Mouse (Mus musculus) hindbrain, embryonic 11.5 days (tissue): ENCODE data around the gene Ruvbl2. TPM values are rescaled to one million over a fixed set of nuclear protein-coding genes. Genes with fewer than 3 reads are reported as not detected.
A peak's percentile ranks its signal among the peaks of the same experiment; 100 is the strongest.
"Not testable (repeated sequence)": the region's sequence is repeated elsewhere in the genome, so short reads cannot be mapped to it uniquely, and the experiment has no call there.

Experiments
- ATAC-seq: fragments of 200-750 bp; cut with Nextera tagmentation; 2 replicates; pipeline ENCODE4 v1.8.0; 2017; ENCODE audit warnings: mild to moderate bottlenecking, moderate TSS enrichment, moderate library complexity; ENCODE audit not compliant: low FRiP score
- DNase-seq: peaks from one replicate; pipeline ENCODE4 v3.0.0-alpha.2; 2015; ENCODE audit warnings: low spot score
- H3K27ac ChIP-seq: fragments of 300-500 bp; sonication (generic); 2 replicates; pipeline ENCODE4 v1.5.1; 2014; ENCODE audit warnings: mild to moderate bottlenecking, low read depth, low read length
- H3K27me3 ChIP-seq: fragments of 300-500 bp; sonication (generic); 2 replicates; pipeline ENCODE4 v1.6.1; 2014; ENCODE audit warnings: mild to moderate bottlenecking, low read length, moderate library complexity, mixed read lengths; ENCODE audit not compliant: control insufficient read depth, insufficient read depth
- H3K36me3 ChIP-seq: fragments of 300-500 bp; sonication (generic); 2 replicates; pipeline ENCODE4 v1.6.1; 2014; ENCODE audit warnings: mild to moderate bottlenecking, low read length, moderate library complexity, mixed read lengths; ENCODE audit not compliant: control insufficient read depth, insufficient read depth
- H3K4me1 ChIP-seq: fragments of 300-500 bp; sonication (generic); replicated peaks from 2 replicates; pipeline ENCODE4 v1.6.1; 2014; ENCODE audit warnings: low read length, mixed read lengths; ENCODE audit not compliant: control insufficient read depth, insufficient read depth
- H3K4me2 ChIP-seq: fragments of 300-500 bp; sonication (generic); replicated peaks from 2 replicates; pipeline ENCODE4 v1.6.1; 2014; ENCODE audit warnings: mild to moderate bottlenecking, low read depth, low read length
- H3K4me3 ChIP-seq: fragments of 300-500 bp; sonication (generic); 2 replicates; pipeline ENCODE4 v1.5.1; 2014; ENCODE audit warnings: low read depth, low read length
- H3K9ac ChIP-seq: fragments of 300-500 bp; sonication (generic); 2 replicates; pipeline ENCODE4 v1.6.1; 2014; ENCODE audit warnings: low read depth, low read length
- H3K9me3 ChIP-seq: fragments of 300-500 bp; sonication (generic); 2 replicates; pipeline ENCODE4 v1.6.1; 2016; ENCODE audit warnings: low read length; ENCODE audit not compliant: control insufficient read depth
- WGBS: fragments of 180-500 bp; shearing (Covaris S2); extraction: QIAGEN DNeasy Blood & Tissue Kit; methylation state at CpG from one replicate; pipeline ENCODE4 v1.1.7; 2014; 5-methylcytosine and 5-hydroxymethylcytosine counted together
- polyA plus RNA-seq: library from polyadenylated mRNA; unstranded; fragments of >200 nt; fragmentation: Nextera tagmentation; extraction: Ambion mirVana; gene quantifications from 2 replicates; pipeline ENCODE4 v1.2.1, GENCODE M21; 2014

Gene Ruvbl2
- polyA plus RNA-seq, 1 experiment from 2014 or later: 178 TPM

DNA sequence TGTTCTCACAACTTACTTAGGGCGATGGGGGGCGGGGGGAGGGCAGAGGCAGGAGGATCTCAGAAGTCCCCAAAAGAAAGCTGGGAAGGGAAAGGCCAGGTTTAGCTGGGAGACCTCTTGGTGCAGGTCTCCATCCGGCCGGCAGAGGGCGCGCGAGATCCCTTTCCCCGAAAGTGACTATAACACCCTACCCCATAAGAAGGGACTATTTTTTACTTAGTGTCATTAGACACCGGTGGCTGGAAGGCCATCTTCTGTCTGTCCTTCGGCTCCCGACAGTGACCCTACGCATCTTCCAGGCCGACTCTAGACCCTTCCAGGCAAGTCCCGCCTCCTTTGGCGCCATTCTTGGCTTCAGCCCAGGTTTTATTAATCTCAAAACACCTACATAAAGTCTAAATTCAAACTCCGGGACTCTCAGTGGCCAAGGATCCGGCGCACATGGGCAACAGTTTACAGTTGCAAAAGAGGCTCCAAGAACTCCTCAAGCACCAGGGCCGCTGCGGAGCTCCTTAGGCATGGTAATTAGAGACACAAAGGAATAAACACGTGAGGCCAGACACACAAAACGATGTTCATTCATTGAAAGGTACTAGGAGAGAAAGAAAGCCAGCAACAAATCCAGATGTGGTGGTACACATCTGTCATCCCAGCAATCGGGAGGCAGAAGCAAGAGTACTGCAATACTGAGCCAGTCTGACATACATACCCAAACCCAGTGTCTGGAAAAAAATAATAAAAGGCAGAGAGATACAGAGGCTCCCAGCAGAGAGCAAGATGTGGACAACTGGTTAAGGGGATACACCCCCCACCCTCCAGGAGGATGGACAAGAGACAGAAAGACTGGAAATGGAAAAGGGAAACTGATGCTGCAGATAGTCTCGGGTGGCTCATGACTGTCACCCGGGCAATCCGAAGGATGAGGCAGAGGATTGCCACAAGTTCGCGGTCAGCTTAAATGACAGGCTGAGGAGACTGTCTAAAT lies 32.5 kb downstream of the Ruvbl2 start, which contains the start of gene Kcna7:
Kcna7 (plus strand) TSS at position 563 of the 985 bp plus-strand sequence.
- Histone ChIP-seq H3K4me2 (peak within 1 kb of the TSS; percentile 39), H3K9ac (no peak within 1 kb of the TSS; the same call in 1 of the 2 replicates), H3K27me3 (peaks cover 50% of the 10 kb centered on the region), H3K4me1 (no peaks in the 10 kb centered on the region; the same call in none of the 2 replicates), H3K27ac (no peak within 1 kb of the TSS), H3K36me3 (no peaks in the 10 kb centered on the region), H3K9me3 (no peaks in the 10 kb centered on the region), H3K4me3 (peak within 1 kb of the TSS; percentile 27)
- WGBS: 11% methylated on average over 28 of the region's 28 CpGs
- DNase-seq (peak; percentile 71), ATAC-seq (no peak)

GRCm38 (mm10) chr7:45403532-45404261 lies 34.2 kb downstream of the Ruvbl2 start:
- WGBS: 44% methylated on average over 6 of the region's 6 CpGs
- Histone ChIP-seq H3K4me3 (no peak overlapping the region), H3K4me2 (no peak overlapping the region), H3K4me1 (no peaks in the 10 kb centered on the region; the same call in none of the 2 replicates), H3K9me3 (no peaks in the 10 kb centered on the region), H3K27ac (no peak overlapping the region), H3K36me3 (no peaks in the 10 kb centered on the region), H3K27me3 (peaks cover 37% of the 10 kb centered on the region), H3K9ac (no peak overlapping the region)
- DNase-seq: peak; percentile 78
- ATAC-seq: no peak

DNA sequence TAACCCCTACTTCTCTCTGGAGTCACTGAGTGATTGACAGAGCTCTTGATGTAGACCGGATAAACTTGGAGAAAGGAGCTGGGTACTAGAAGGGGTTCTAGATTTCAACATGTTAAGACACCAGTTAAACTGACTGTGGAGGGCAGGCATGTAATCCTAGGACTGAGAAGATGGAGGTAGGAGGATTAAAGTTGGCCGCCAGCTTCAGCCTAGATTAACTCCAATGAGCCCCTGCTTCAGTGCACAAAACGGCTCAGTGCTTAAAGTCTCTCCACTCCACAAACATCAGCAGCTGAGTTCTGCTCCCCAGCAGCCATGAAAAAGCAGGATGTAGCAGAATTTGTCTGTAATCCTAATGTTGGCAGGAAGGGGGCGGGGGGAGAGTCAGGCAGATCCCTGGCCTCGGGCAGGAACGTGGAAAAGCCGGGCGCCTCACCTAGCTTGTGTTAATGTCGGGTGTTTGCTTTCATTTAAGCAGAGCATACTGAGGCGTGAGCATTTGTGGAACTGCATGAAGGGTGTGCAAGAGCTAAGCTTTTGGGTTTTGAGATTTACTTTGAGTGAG lies 36.3 kb downstream of the Ruvbl2 start:
- WGBS: 82% methylated on average over 10 of the region's 10 CpGs
- H3K9ac ChIP-seq: no peak overlapping the region
- H3K4me2 ChIP-seq: no peak overlapping the region

DNA sequence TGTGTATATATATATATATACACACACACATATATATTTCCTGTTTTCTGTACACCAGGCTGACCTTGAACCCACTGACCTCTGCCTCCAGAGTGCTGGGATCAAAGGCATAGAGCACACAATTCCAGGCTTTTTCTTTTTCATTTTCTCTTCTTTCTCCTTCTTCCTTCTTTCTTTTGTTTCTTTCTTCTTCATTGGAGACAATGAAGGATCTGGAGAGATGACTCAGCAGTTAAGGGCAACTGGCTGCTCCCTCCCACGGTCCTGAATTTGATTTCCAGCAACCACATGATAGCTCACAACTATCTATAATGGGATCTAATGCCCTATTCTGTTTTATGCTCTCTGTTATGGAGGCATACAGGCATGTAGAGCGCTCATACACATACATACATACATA lies 41.1 kb downstream of the Ruvbl2 start:
- Histone ChIP-seq H3K4me2 (no peak overlapping the region), H3K27me3 (no peaks in the 10 kb centered on the region), H3K4me1 (0 out of 2 replicates have a peak, but pooled peaks cover 3% of the 10 kb centered on the region), H3K9ac (no peak overlapping the region), H3K36me3 (no peaks in the 10 kb centered on the region), H3K9me3 (no peaks in the 10 kb centered on the region), H3K4me3 (no peak overlapping the region), H3K27ac (no peak overlapping the region)
- ATAC-seq: no peak
- 64% methylated on average over 2 of the region's 2 CpGs for WGBS
- no peak for DNase-seq

More for the DNA sequence above, 36.3 kb downstream of the Ruvbl2 start:
- Histone ChIP-seq H3K27me3 (peaks cover 16% of the 10 kb centered on the region), H3K36me3 (no peaks in the 10 kb centered on the region), H3K4me3 (no peak overlapping the region), H3K27ac (no peak overlapping the region), H3K9me3 (no peaks in the 10 kb centered on the region), H3K4me1 (no peaks in the 10 kb centered on the region; the same call in none of the 2 replicates)
- DNase-seq (no peak), ATAC-seq (no peak)

GRCm38 (mm10) chr7:45396337-45396775 lies 41.5 kb downstream of the Ruvbl2 start:
- not testable (repeated sequence) for H3K4me1 ChIP-seq, H3K9ac ChIP-seq, H3K27me3 ChIP-seq, H3K9me3 ChIP-seq, H3K36me3 ChIP-seq, DNase-seq, H3K27ac ChIP-seq
- WGBS: 5% methylated on average over 3 of the region's 3 CpGs
- ATAC-seq: peak; percentile 49; the same call in 1 of the 2 replicates
- peak overlapping the region; percentile 89 for H3K4me3 ChIP-seq
- peak overlapping the region; percentile 50 for H3K4me2 ChIP-seq

GRCm38 (mm10) chr7:45395578-45396336 lies 42.1 kb downstream of the Ruvbl2 start, which contains the start of gene Snrnp70:
Gene Snrnp70, minus strand, starts transcription at chr7:45395742.
- peaks cover 1% of the 10 kb centered on the region; the same call in 1 of the 2 replicates for H3K36me3 ChIP-seq
- under 1% methylated on average over 60 of the region's 60 CpGs for WGBS
- peak within 1 kb of the TSS; percentile 93 for H3K9ac ChIP-seq
- DNase-seq: peak; percentile 100
- peak within 1 kb of the TSS; percentile 94 for H3K4me2 ChIP-seq
- peak within 1 kb of the TSS; percentile 99 for H3K27ac ChIP-seq
- no peaks in the 10 kb centered on the region for H3K9me3 ChIP-seq
- no peaks in the 10 kb centered on the region for H3K27me3 ChIP-seq
- peak; percentile 97 for ATAC-seq
- H3K4me3 ChIP-seq: peak within 1 kb of the TSS; percentile 89
- 0 out of 2 replicates have a peak, but pooled peaks cover 3% of the 10 kb centered on the region for H3K4me1 ChIP-seq

DNA sequence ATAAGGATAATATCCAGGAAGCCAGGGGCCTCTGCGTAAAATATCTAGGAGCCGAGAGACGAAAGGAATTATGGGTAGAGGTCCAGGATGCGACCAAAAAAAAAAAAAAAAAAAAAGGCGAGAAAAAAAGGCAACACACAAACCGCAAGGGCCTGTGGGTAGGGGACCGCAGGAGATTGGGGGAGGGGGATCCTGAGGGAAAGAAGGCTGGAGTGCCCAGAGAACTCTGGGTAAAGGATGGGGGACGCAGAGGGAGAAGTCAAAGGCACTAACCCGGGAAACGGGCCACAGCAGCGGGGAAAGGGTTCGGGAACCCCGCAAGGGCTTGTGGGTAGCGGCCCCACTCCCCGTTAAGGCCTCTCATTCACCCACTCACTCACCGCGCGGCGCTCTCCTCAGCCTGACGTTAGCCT lies 42.8 kb downstream of the Ruvbl2 start:
- DNase-seq: peak; percentile 87
- WGBS: under 1% methylated on average over 19 of the region's 20 CpGs

More for the DNA sequence above, 42.8 kb downstream of the Ruvbl2 start:
- Histone ChIP-seq H3K9ac (peak overlapping the region; percentile 93), H3K9me3 (no peaks in the 10 kb centered on the region), H3K27ac (peak overlapping the region; percentile 99), H3K4me2 (peak overlapping the region; percentile 94), H3K36me3 (peaks cover 3% of the 10 kb centered on the region; the same call in 1 of the 2 replicates), H3K4me1 (0 out of 2 replicates have a peak, but pooled peaks cover 3% of the 10 kb centered on the region), H3K4me3 (peak overlapping the region; percentile 89), H3K27me3 (no peaks in the 10 kb centered on the region)
- ATAC-seq: peak; percentile 82
